Mouse (Mus musculus) midbrain, embryonic 13.5 days (tissue): ENCODE results near the gene Stk31. TPM values are rescaled to one million over a fixed set of nuclear protein-coding genes. Genes with fewer than 3 reads are reported as not detected.

Experiments
- ATAC-seq: fragments of 200-750 bp; cut with Nextera tagmentation; 2 replicates; pipeline ENCODE4 v1.8.0; 2017; ENCODE audit warnings: mild to moderate bottlenecking, moderate TSS enrichment, moderate library complexity
- H3K27ac ChIP-seq: fragments of 300-500 bp; sonication (generic); 2 replicates; pipeline ENCODE4 v1.5.1; 2015; ENCODE audit warnings: inconsistent platforms, mild to moderate bottlenecking, moderate library complexity
- H3K27me3 ChIP-seq: fragments of 300-500 bp; sonication (generic); 2 replicates; pipeline ENCODE4 v1.6.1; 2015; ENCODE audit warnings: mild to moderate bottlenecking, inconsistent platforms
- H3K36me3 ChIP-seq: fragments of 300-500 bp; sonication (generic); 2 replicates; pipeline ENCODE4 v1.6.1; 2015; ENCODE audit warnings: mild to moderate bottlenecking, inconsistent platforms
- H3K4me1 ChIP-seq: fragments of 300-500 bp; sonication (generic); replicated peaks from 2 replicates; pipeline ENCODE4 v1.6.1; 2015; ENCODE audit warnings: inconsistent platforms
- H3K4me2 ChIP-seq: fragments of 300-500 bp; sonication (generic); replicated peaks from 2 replicates; pipeline ENCODE4 v1.6.1; 2015; ENCODE audit warnings: moderate library complexity, mild to moderate bottlenecking, inconsistent platforms
- H3K4me3 ChIP-seq: fragments of 300-500 bp; sonication (generic); replicated peaks from 2 replicates; pipeline ENCODE4 v1.5.1; 2015; ENCODE audit warnings: mild to moderate bottlenecking, inconsistent platforms
- H3K9ac ChIP-seq: fragments of 300-500 bp; sonication (generic); replicated peaks from 2 replicates; pipeline ENCODE4 v1.6.1; 2015; ENCODE audit warnings: mild to moderate bottlenecking, inconsistent platforms
- H3K9me3 ChIP-seq: fragments of 300-500 bp; sonication (generic); 2 replicates; pipeline ENCODE4 v1.6.1; 2016; ENCODE audit warnings: mild to moderate bottlenecking, inconsistent platforms
- WGBS: fragments of 180-500 bp; shearing (Covaris S2); methylation state at CpG from one replicate; pipeline ENCODE4 v1.1.7; 2015; 5-methylcytosine and 5-hydroxymethylcytosine counted together
- polyA plus RNA-seq: library from polyadenylated mRNA; unstranded; fragments of >200 nt; fragmentation: Nextera tagmentation; extraction: Ambion mirVana; gene quantifications from 2 replicates; pipeline ENCODE4 v1.2.1, GENCODE M21; 2015

Stk31 gene
- polyA plus RNA-seq, result not detected in 2 replicates

DNA sequence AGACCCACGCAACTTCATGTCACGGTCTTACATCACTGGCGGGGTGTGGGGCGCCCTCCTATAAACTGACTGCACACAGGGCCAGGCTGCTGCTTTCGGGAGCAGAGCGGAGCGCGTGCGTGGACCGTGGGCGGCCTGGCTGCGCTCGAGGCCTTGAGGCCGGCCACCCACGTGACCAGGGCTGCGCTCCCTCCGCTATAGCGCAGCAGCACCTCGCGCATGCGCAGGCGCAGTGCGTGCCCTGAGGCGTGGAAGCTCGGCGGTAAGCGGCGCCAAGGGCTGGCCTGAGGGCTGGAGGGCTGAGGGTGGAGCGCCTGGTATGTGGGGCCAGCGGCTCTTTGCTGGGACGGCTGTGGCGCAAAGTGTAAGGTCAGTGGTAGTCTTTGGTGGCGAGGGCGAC is at the start of gene Stk31:
Gene Stk31 (plus strand): TSS at position 289 of the 400 bp plus-strand sequence.
- no peak within 1 kb of the TSS for H3K4me3 ChIP-seq
- no peaks in the 10 kb centered on the region for H3K27me3 ChIP-seq
- no peak within 1 kb of the TSS for H3K4me2 ChIP-seq
- H3K9me3 ChIP-seq, result no peaks in the 10 kb centered on the region
- WGBS, result 91% methylated on average over 34 of the region's 34 CpGs
- no peak for ATAC-seq
- H3K36me3 ChIP-seq, result no peaks in the 10 kb centered on the region
- no peaks in the 10 kb centered on the region for H3K4me1 ChIP-seq
- no peak within 1 kb of the TSS for H3K9ac ChIP-seq
- no peak within 1 kb of the TSS for H3K27ac ChIP-seq

DNA sequence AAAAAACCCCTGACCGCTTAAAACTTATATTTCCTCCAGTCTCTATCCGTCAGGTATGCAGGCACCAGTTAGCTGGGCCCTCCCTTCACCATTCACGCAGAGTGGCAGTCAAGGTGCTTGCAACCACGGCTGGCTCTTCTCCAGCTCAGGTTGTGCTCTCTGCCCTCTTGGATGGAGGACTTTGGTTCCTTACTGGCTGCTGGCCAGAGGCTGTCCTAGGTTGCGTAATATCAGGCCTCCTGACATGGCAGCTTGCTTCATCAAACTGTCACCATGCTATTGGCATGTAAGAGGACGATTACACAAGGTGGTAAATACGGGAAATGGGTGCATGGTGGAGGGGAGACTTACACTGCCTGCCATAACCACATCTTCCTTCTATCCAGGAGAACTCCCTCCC is 45.6 kb upstream of the Stk31 start:
- no peak overlapping the region for H3K9ac ChIP-seq
- no peak overlapping the region for H3K4me2 ChIP-seq
- no peak overlapping the region for H3K27ac ChIP-seq
- 94% methylated on average over 7 of the region's 7 CpGs for WGBS
- no peak overlapping the region for H3K4me3 ChIP-seq
- H3K27me3 ChIP-seq, result no peaks in the 10 kb centered on the region
- H3K36me3 ChIP-seq, result no peaks in the 10 kb centered on the region
- ATAC-seq, result no peak
- H3K9me3 ChIP-seq, result no peaks in the 10 kb centered on the region
- no peaks in the 10 kb centered on the region for H3K4me1 ChIP-seq

DNA sequence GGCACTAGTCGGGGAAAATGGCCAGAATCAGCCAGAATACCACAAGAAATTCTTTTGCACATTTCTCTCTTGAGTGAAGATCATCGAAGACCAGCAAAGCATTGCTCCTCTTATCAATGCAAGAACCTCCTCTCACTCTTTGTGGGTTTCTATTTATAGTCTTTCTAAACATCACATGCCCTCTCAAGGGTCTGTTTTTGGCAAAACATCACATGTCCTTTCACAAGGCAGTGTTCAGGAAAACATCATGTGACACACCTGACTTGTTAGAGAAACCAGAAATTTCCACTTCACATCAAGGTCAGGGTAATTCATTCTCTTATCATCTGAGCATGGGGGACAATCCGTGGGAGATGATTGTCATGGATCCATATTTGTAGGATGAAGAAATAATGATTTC is 40.8 kb upstream of the Stk31 start:
- ATAC-seq, result no peak
- no peak overlapping the region for H3K9ac ChIP-seq
- H3K4me3 ChIP-seq, result no peak overlapping the region
- H3K4me2 ChIP-seq, result no peak overlapping the region
- WGBS, result 92% methylated on average over 3 of the region's 3 CpGs
- no peaks in the 10 kb centered on the region for H3K9me3 ChIP-seq
- H3K36me3 ChIP-seq, result no peaks in the 10 kb centered on the region
- H3K27me3 ChIP-seq, result no peaks in the 10 kb centered on the region
- no peak overlapping the region for H3K27ac ChIP-seq
- H3K4me1 ChIP-seq, result no peaks in the 10 kb centered on the region

DNA sequence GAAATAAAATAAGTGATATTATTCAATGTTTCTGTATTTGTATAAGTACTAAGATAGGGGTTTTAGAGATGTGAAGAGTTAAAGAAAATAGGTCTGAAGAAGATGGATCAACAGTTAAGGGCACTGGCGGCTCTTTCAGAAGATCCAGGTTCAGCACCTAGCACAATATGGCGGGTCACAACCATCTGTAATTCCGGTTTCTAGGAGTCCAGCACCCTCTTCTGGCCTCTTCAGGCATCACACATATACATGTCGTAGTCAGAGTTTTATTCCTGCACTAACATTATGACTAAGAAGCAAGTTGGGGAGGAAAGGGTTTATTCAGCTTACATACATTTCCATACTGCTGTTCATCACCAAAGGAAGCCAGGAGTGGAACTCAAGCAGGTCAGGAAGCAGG is 40.2 kb upstream of the Stk31 start:
- H3K4me3 ChIP-seq, result no peak overlapping the region
- 61% methylated on average over 4 of the region's 4 CpGs for WGBS
- no peaks in the 10 kb centered on the region for H3K4me1 ChIP-seq
- ATAC-seq, result no peak
- H3K4me2 ChIP-seq, result no peak overlapping the region
- no peak overlapping the region for H3K27ac ChIP-seq
- H3K9me3 ChIP-seq, result no peaks in the 10 kb centered on the region
- no peaks in the 10 kb centered on the region for H3K36me3 ChIP-seq
- no peaks in the 10 kb centered on the region for H3K27me3 ChIP-seq
- H3K9ac ChIP-seq, result no peak overlapping the region

DNA sequence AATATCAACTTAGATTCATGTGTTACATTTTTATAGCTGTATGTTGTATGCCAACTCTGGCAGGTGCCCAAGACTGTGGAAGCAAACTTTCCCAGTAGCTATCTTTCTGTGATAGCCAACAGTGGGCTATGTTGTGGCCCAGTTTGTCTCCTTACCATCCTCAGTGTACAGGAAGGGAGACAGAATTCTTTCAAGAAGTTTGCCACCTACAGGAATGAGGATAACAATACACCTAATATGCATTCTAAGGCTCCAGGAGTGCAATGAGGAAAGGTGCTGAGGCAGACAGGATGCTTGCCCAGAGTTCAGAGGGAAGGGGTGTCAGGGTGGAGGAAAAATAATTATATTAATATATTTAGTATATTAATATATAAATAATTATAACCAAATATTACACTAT is 35.0 kb upstream of the Stk31 start:
- Histone ChIP-seq H3K4me2 (no peak overlapping the region), H3K9ac (no peak overlapping the region), H3K4me3 (no peak overlapping the region), H3K27me3 (no peaks in the 10 kb centered on the region), H3K9me3 (no peaks in the 10 kb centered on the region), H3K4me1 (no peaks in the 10 kb centered on the region), H3K36me3 (no peaks in the 10 kb centered on the region), H3K27ac (no peak overlapping the region)
- ATAC-seq, result no peak

DNA sequence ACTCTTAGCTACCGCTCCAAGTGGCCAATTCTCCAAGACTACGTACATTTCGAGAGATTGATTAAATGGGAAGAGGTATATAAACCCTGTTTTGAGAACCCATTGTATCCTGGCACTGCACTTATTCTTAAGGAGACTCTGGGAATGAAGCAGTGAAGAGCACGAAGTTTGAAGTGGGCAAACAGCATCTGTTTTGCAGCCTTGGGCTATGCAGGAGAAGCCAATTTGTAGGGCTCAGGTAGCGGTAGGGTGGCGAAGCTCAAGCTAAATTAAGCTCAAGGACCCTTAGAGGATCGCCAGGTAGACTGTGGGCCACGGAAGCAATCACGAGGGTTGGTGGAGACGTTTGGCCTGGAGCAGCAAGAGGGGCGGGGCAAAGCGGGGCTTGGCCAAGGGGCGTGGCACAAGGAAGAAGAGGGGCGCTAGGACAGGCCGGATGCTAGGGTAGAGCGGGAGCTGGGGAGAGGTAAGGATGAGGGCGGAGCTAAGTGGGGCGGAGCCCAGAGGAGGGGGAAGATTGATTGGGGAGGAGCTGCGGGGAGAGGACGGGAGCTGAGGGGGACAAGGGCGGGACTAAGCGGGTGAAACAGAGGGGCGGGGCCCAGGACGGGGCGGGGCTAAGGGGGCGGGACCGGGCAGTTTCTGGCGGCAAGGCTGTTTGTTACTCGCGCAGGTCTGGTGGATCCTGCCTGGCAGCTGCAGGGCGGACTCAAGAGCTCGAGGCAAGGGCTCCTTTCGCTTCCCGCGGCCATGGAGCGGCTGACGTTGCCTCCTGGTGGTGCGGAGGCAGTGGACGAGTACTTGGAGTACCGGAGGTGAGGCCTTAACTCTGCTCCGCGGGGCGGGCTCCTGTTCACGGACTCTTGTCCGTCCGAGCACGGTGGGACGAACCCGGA is 28.0 kb upstream of the Stk31 start, which contains the start of gene Fam221a:
Gene Fam221a (plus strand): TSS at position 581 of the 896 bp plus-strand sequence.
- H3K4me1 ChIP-seq, result peaks cover 11% of the 10 kb centered on the region
- H3K27ac ChIP-seq, result peak within 1 kb of the TSS; percentile 53; the same call in 1 of the 2 replicates
- no peaks in the 10 kb centered on the region for H3K27me3 ChIP-seq
- peak; percentile 98 for ATAC-seq
- peak within 1 kb of the TSS; percentile 71 for H3K9ac ChIP-seq
- 3% methylated on average over 49 of the region's 49 CpGs for WGBS
- H3K36me3 ChIP-seq, result no peaks in the 10 kb centered on the region
- peak within 1 kb of the TSS; percentile 88 for H3K4me2 ChIP-seq
- peak within 1 kb of the TSS; percentile 61 for H3K4me3 ChIP-seq
- H3K9me3 ChIP-seq, result no peaks in the 10 kb centered on the region

DNA sequence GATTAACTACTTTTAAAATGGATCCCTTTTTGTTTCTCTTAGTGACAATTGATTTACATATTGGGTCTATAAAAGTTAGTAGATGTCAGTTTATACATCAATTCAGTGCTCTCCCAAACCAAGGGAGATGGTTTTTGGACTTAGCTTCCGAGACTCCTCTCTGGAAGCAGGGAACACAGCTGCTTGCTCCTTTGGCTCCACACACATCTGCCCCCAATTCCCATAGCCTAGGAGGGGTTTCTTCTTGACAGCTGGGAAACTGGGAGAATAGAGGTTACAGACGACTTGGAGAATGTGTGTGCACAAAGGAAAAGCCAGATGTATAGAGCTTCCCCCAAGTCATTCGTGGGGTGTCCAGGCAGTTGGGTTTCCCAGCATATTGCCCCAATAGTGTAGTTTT is 27.2 kb upstream of the Stk31 start:
- Histone ChIP-seq H3K4me3 (peak overlapping the region; percentile 61), H3K4me1 (peaks cover 11% of the 10 kb centered on the region), H3K27ac (no peak overlapping the region), H3K9ac (peak overlapping the region; percentile 71), H3K9me3 (no peaks in the 10 kb centered on the region), H3K27me3 (no peaks in the 10 kb centered on the region), H3K4me2 (peak overlapping the region; percentile 88), H3K36me3 (no peaks in the 10 kb centered on the region)
- ATAC-seq, result no peak
- 48% methylated on average over 3 of the region's 3 CpGs for WGBS

DNA sequence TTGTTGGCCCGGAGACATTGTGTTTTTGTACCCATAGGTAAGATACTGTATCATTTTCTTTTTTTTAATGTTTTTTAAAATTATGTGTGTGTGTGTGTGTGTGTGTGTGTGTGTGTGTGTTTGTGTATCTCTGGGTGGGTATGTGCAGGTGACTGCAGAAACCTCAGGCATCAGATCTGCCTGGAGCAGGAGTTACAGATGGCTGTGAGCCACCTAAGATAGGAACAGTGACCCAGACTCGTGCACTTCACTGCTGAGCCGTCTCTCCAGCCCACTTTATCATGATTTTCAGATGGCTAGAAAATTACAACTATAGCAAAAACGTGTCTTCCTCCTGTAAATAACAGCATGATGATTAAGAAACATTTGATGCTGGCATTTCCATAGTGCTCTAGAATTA is 22.7 kb upstream of the Stk31 start:
- ATAC-seq, result no peak
- Histone ChIP-seq H3K9ac (no peak overlapping the region), H3K9me3 (no peaks in the 10 kb centered on the region), H3K36me3 (no peaks in the 10 kb centered on the region), H3K4me2 (no peak overlapping the region), H3K4me3 (no peak overlapping the region), H3K27ac (no peak overlapping the region), H3K27me3 (no peaks in the 10 kb centered on the region), H3K4me1 (peaks cover 7% of the 10 kb centered on the region)
- 83% methylated on average over 4 of the region's 4 CpGs for WGBS

DNA sequence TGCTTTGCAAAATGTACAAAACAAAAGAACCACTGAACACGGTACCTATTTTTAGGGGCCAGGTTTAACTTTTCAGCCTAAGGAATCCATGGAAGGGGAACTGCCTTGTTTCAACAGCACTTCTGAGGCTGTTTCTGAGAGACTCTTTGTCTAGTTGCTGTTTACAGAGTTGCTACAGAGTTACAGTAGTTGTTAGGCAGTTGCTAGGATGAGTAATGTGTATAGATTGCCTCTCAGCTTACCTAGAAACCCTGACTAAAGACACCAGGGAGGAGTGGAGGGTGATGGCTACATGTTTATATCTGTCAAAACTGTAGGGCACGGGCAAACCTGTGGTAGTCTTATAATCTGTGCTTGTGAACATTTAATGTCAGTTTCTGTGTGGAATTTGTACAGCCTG is 21.5 kb upstream of the Stk31 start:
- Histone ChIP-seq H3K36me3 (no peaks in the 10 kb centered on the region), H3K4me1 (no peaks in the 10 kb centered on the region), H3K9ac (no peak overlapping the region), H3K27me3 (no peaks in the 10 kb centered on the region), H3K4me2 (no peak overlapping the region), H3K4me3 (no peak overlapping the region), H3K27ac (no peak overlapping the region), H3K9me3 (no peaks in the 10 kb centered on the region)
- no peak for ATAC-seq
- WGBS, result 73% methylated on average over 2 of the region's 2 CpGs

DNA sequence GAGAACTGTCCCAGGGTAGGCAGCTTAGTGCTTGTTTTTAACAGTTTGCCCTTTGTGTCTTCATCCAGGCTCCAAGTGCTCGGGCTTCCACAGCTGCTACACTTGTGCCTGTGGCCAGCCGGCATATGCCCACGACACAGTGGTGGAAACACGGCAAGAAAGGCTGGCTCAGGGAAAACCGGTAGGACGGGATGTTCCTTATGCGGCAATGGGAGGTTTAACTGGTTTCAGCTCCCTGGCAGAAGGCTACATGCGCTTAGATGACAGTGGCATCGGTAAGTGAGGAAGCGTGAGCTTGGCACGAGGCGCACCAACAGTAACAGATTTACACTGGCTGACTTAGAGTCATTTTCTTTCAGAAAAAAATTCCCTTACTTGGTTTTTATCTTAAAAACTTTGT is 17.1 kb upstream of the Stk31 start:
- no peak overlapping the region for H3K9ac ChIP-seq
- 70% methylated on average over 12 of the region's 12 CpGs for WGBS

DNA sequence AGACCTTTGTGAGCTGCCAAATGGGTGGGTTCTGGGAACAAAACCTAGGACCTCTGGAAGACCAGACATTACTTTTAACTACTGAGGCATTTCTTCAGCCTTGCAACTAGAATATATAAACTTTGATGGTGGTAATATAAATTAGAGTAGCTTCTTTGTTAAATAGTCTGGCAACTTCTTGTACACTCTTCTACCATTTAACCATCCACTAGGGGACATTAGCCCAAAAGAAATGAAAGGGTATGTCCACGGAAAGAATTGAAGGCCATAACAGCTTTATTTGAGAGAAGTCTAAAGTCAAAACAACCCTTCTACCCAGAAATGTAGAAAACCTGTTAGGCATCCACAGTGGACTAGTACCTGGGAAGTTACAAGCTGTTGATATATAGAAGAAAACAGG is 1.1 kb upstream of the Stk31 start:
- H3K27me3 ChIP-seq, result no peaks in the 10 kb centered on the region
- no peak overlapping the region for H3K27ac ChIP-seq
- WGBS, result 69% methylated on average over 1 of the region's 1 CpGs
- no peak for ATAC-seq
- H3K36me3 ChIP-seq, result no peaks in the 10 kb centered on the region
- no peak overlapping the region for H3K4me2 ChIP-seq
- H3K9ac ChIP-seq, result no peak overlapping the region
- H3K9me3 ChIP-seq, result no peaks in the 10 kb centered on the region
- H3K4me3 ChIP-seq, result no peak overlapping the region
- H3K4me1 ChIP-seq, result no peaks in the 10 kb centered on the region

More for the DNA sequence above, 17.1 kb upstream of the Stk31 start:
- no peak for ATAC-seq
- H3K4me2 ChIP-seq, result no peak overlapping the region
- H3K27ac ChIP-seq, result no peak overlapping the region
- H3K4me1 ChIP-seq, result no peaks in the 10 kb centered on the region
- no peaks in the 10 kb centered on the region for H3K36me3 ChIP-seq
- H3K27me3 ChIP-seq, result no peaks in the 10 kb centered on the region
- no peaks in the 10 kb centered on the region for H3K9me3 ChIP-seq
- no peak overlapping the region for H3K4me3 ChIP-seq

DNA sequence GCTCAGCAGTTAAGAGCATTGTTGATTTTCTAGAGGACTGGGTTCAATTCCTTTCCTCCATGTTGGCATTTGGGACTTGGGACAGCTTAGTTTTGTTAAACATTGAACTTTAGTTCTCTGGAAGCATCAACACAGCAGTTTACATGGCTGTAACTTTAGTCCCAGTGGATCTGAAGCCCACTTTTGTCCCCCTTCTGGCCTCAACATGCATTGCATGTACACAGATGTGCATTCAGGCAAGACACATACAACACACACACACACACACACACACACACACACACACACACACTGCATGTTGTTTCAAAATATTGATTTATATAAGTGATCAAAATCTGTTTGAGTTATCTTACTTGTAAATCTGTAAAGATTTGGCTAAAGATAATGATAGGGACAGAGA is 2.1 kb downstream of the Stk31 start:
- Histone ChIP-seq H3K27ac (no peak overlapping the region), H3K9ac (no peak overlapping the region), H3K4me1 (no peaks in the 10 kb centered on the region), H3K9me3 (no peaks in the 10 kb centered on the region), H3K36me3 (no peaks in the 10 kb centered on the region), H3K4me3 (no peak overlapping the region), H3K27me3 (no peaks in the 10 kb centered on the region), H3K4me2 (no peak overlapping the region)
- ATAC-seq, result no peak

DNA sequence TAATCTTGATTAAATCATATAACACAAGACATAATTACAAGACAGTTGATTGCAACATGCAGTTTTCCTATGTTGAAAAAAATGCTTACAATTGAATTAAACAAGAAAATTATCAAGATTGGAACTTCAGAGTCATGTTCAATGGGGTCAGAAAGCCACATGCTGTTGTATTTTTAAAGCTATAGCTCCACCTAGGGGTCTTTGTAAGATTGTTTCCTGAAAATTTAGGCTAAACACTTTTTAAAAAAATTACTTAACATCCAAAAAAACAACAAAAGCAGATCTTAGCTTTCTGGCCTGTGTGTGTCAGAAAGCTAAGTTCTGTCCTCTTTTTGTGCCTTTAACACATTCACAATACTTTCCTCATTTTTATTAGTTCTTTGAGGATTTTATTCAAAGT is 3.0 kb downstream of the Stk31 start:
- H3K9ac ChIP-seq, result no peak overlapping the region
- H3K4me2 ChIP-seq, result no peak overlapping the region
- ATAC-seq, result no peak
- H3K36me3 ChIP-seq, result no peaks in the 10 kb centered on the region
- no peak overlapping the region for H3K27ac ChIP-seq
- H3K4me3 ChIP-seq, result no peak overlapping the region
- H3K27me3 ChIP-seq, result no peaks in the 10 kb centered on the region
- no peaks in the 10 kb centered on the region for H3K9me3 ChIP-seq
- no peaks in the 10 kb centered on the region for H3K4me1 ChIP-seq
